Mouse (Mus musculus): ENCODE measurements around the gene Dcaf12. TPM values are rescaled to one million over a fixed set of nuclear protein-coding genes. Genes with fewer than 3 reads are reported as not detected.

The Dcaf12 gene
- 26.3 and 30.9 TPM in 2 replicates for polyA plus RNA-seq (2012; rRNA removed)

GRCm38 (mm10) chr4:41314141-41315129 is at the start of gene Dcaf12:
TSS of gene Dcaf12 (minus strand) at chr4:41314889.
- TF ChIP-seq CTCF (conservative IDR thresholded peaks at IDR 0.05; ENCODE audit: insufficient read depth, insufficient read length, low read depth, low read length) (no peak), POLR2A (IDR thresholded peaks at IDR 0.05; ENCODE audit: low read depth, low read length) (peak; percentile 54)
- peaks cover 2% of the 10 kb centered on the region; the same call in 1 of the 2 replicates for H3K36me3 ChIP-seq (ENCODE audit: control insufficient read depth, insufficient read depth, low read length)
- H3K27ac ChIP-seq (ENCODE audit: insufficient read depth, low read depth, low read length), result peak within 1 kb of the TSS; percentile 92
- DNase-seq, result peak; percentile 98
- under 1% methylated on average over 70 of the region's 70 CpGs for WGBS
- H3K4me3 ChIP-seq (ENCODE audit: insufficient read depth, low read depth, low read length), result peak within 1 kb of the TSS; percentile 78
- no peaks in the 10 kb centered on the region for H3K27me3 ChIP-seq (replicated peaks; ENCODE audit: control insufficient read depth, insufficient read depth, low read length)
- H3K4me1 ChIP-seq (ENCODE audit: control insufficient read depth, insufficient read depth, low read length), result peaks cover 10% of the 10 kb centered on the region; the same call in 1 of the 2 replicates

GRCm38 (mm10) chr4:41361059-41361458 is 46.4 kb upstream of the Dcaf12 start:
- H3K4me3 ChIP-seq (ENCODE audit: insufficient read depth, low read depth, low read length), result no peak overlapping the region
- peaks cover 3% of the 10 kb centered on the region; the same call in 1 of the 2 replicates for H3K4me1 ChIP-seq (ENCODE audit: control insufficient read depth, insufficient read depth, low read length)
- H3K27ac ChIP-seq (ENCODE audit: insufficient read depth, low read depth, low read length), result no peak overlapping the region
- TF ChIP-seq POLR2A (IDR thresholded peaks at IDR 0.05; ENCODE audit: low read depth, low read length) (no peak), CTCF (conservative IDR thresholded peaks at IDR 0.05; ENCODE audit: insufficient read depth, insufficient read length, low read depth, low read length) (no peak)
- no peak for DNase-seq
- H3K27me3 ChIP-seq (replicated peaks; ENCODE audit: control insufficient read depth, insufficient read depth, low read length), result no peaks in the 10 kb centered on the region
- 95% methylated on average over 3 of the region's 3 CpGs for WGBS
- H3K36me3 ChIP-seq (ENCODE audit: control insufficient read depth, insufficient read depth, low read length), result no peaks in the 10 kb centered on the region

- DNase-seq, result no peak
- TF ChIP-seq CTCF (conservative IDR thresholded peaks at IDR 0.05; ENCODE audit: insufficient read depth, insufficient read length, low read depth, low read length) (no peak), POLR2A (IDR thresholded peaks at IDR 0.05; ENCODE audit: low read depth, low read length) (no peak)
- Histone ChIP-seq H3K27ac (ENCODE audit: insufficient read depth, low read depth, low read length) (no peak overlapping the region), H3K4me1 (ENCODE audit: control insufficient read depth, insufficient read depth, low read length) (no peaks in the 10 kb centered on the region), H3K4me3 (ENCODE audit: insufficient read depth, low read depth, low read length) (no peak overlapping the region), H3K27me3 (replicated peaks; ENCODE audit: control insufficient read depth, insufficient read depth, low read length) (no peaks in the 10 kb centered on the region), H3K36me3 (ENCODE audit: control insufficient read depth, insufficient read depth, low read length) (no peaks in the 10 kb centered on the region)
- 90% methylated on average over 7 of the region's 7 CpGs for WGBS
These were observed 44.7 kb upstream of the Dcaf12 start for GRCm38 (mm10) chr4:41359358-41359757.

- Histone ChIP-seq H3K4me3 (ENCODE audit: insufficient read depth, low read depth, low read length) (no peak overlapping the region), H3K27me3 (replicated peaks; ENCODE audit: control insufficient read depth, insufficient read depth, low read length) (no peaks in the 10 kb centered on the region), H3K27ac (ENCODE audit: insufficient read depth, low read depth, low read length) (no peak overlapping the region), H3K4me1 (ENCODE audit: control insufficient read depth, insufficient read depth, low read length) (no peaks in the 10 kb centered on the region), H3K36me3 (ENCODE audit: control insufficient read depth, insufficient read depth, low read length) (no peaks in the 10 kb centered on the region)
- TF ChIP-seq CTCF (conservative IDR thresholded peaks at IDR 0.05; ENCODE audit: insufficient read depth, insufficient read length, low read depth, low read length) (no peak), POLR2A (IDR thresholded peaks at IDR 0.05; ENCODE audit: low read depth, low read length) (no peak)
- no peak for DNase-seq
- WGBS, result 77% methylated on average over 2 of the region's 2 CpGs
These were observed 44.0 kb upstream of the Dcaf12 start for GRCm38 (mm10) chr4:41358669-41359068.

GRCm38 (mm10) chr4:41357154-41357553 is 42.5 kb upstream of the Dcaf12 start:
- WGBS, result 71% methylated on average over 2 of the region's 2 CpGs
- Histone ChIP-seq H3K27ac (ENCODE audit: insufficient read depth, low read depth, low read length) (no peak overlapping the region), H3K36me3 (ENCODE audit: control insufficient read depth, insufficient read depth, low read length) (no peaks in the 10 kb centered on the region), H3K4me3 (ENCODE audit: insufficient read depth, low read depth, low read length) (no peak overlapping the region), H3K4me1 (ENCODE audit: control insufficient read depth, insufficient read depth, low read length) (0 out of 2 replicates have a peak, but pooled peaks cover 2% of the 10 kb centered on the region), H3K27me3 (replicated peaks; ENCODE audit: control insufficient read depth, insufficient read depth, low read length) (no peaks in the 10 kb centered on the region)
- DNase-seq, result no peak
- no peak for TF ChIP-seq POLR2A (IDR thresholded peaks at IDR 0.05; ENCODE audit: low read depth, low read length)
- no peak for TF ChIP-seq CTCF (conservative IDR thresholded peaks at IDR 0.05; ENCODE audit: insufficient read depth, insufficient read length, low read depth, low read length)

DNA sequence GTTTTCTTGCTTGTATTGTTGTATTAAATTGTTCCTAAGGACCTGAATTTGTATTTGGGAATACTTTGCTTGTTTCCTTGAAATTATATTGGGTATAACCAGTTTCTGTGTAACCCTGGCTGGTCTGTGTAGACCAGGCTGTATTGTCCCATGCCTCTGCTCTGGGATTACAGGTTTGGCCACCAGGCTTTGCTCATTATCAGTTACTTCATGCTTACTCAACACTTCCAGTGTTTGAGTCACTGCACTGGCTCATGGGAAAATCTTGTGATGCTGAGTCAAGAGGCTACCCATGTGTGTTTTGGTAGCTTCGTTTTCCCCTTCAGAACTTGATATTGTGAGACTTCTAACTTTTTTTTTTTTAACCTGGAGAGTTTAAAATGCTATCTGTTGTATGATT is 38.6 kb upstream of the Dcaf12 start:
- Histone ChIP-seq H3K4me1 (ENCODE audit: control insufficient read depth, insufficient read depth, low read length) (0 out of 2 replicates have a peak, but pooled peaks cover 5% of the 10 kb centered on the region), H3K4me3 (ENCODE audit: insufficient read depth, low read depth, low read length) (no peak overlapping the region), H3K27me3 (replicated peaks; ENCODE audit: control insufficient read depth, insufficient read depth, low read length) (no peaks in the 10 kb centered on the region), H3K36me3 (ENCODE audit: control insufficient read depth, insufficient read depth, low read length) (no peaks in the 10 kb centered on the region), H3K27ac (ENCODE audit: insufficient read depth, low read depth, low read length) (no peak overlapping the region)
- no peak for DNase-seq
- TF ChIP-seq POLR2A (IDR thresholded peaks at IDR 0.05; ENCODE audit: low read depth, low read length), result no peak
- TF ChIP-seq CTCF (conservative IDR thresholded peaks at IDR 0.05; ENCODE audit: insufficient read depth, insufficient read length, low read depth, low read length), result no peak
- 77% methylated on average over 1 of the region's 1 CpGs for WGBS

- no peak for DNase-seq
- H3K4me3 ChIP-seq (ENCODE audit: insufficient read depth, low read depth, low read length), result no peak overlapping the region
- no peaks in the 10 kb centered on the region for H3K27me3 ChIP-seq (replicated peaks; ENCODE audit: control insufficient read depth, insufficient read depth, low read length)
- H3K36me3 ChIP-seq (ENCODE audit: control insufficient read depth, insufficient read depth, low read length), result no peaks in the 10 kb centered on the region
- H3K4me1 ChIP-seq (ENCODE audit: control insufficient read depth, insufficient read depth, low read length), result peaks cover 8% of the 10 kb centered on the region
- no peak for TF ChIP-seq POLR2A (IDR thresholded peaks at IDR 0.05; ENCODE audit: low read depth, low read length)
- no peak for TF ChIP-seq CTCF (conservative IDR thresholded peaks at IDR 0.05; ENCODE audit: insufficient read depth, insufficient read length, low read depth, low read length)
- 74% methylated on average over 4 of the region's 4 CpGs for WGBS
- no peak overlapping the region for H3K27ac ChIP-seq (ENCODE audit: insufficient read depth, low read depth, low read length)
These were observed 38.1 kb upstream of the Dcaf12 start for GRCm38 (mm10) chr4:41352758-41353157.
